Mouse (Mus musculus) midbrain, embryonic 15.5 days (tissue): ENCODE measurements around the gene Map2k1. TPM values are rescaled to one million over a fixed set of nuclear protein-coding genes. Genes with fewer than 3 reads are reported as not detected.
A peak's percentile ranks its signal among the peaks of the same experiment; 100 is the strongest.

Experiments
- ATAC-seq: fragments of 200-750 bp; cut with Nextera tagmentation; replicated peaks from 2 replicates; pipeline ENCODE4 v1.8.0; 2017; ENCODE audit warnings: moderate TSS enrichment
- H3K27ac ChIP-seq: fragments of 300-500 bp; sonication (generic); 2 replicates; pipeline ENCODE4 v1.5.1; 2015; ENCODE audit warnings: mild to moderate bottlenecking, inconsistent platforms
- H3K27me3 ChIP-seq: fragments of 300-500 bp; sonication (generic); replicated peaks from 2 replicates; pipeline ENCODE4 v1.6.1; 2015; ENCODE audit warnings: inconsistent platforms
- H3K36me3 ChIP-seq: fragments of 300-500 bp; sonication (generic); replicated peaks from 2 replicates; pipeline ENCODE4 v1.6.1; 2015; ENCODE audit warnings: inconsistent platforms
- H3K4me1 ChIP-seq: fragments of 300-500 bp; sonication (generic); 2 replicates; pipeline ENCODE4 v1.6.1; 2015; ENCODE audit warnings: inconsistent platforms
- H3K4me2 ChIP-seq: fragments of 300-500 bp; sonication (generic); 2 replicates; pipeline ENCODE4 v1.6.1; 2015; ENCODE audit warnings: inconsistent platforms, mild to moderate bottlenecking, moderate library complexity
- H3K4me3 ChIP-seq: fragments of 300-500 bp; sonication (generic); 2 replicates; pipeline ENCODE4 v1.5.1; 2015; ENCODE audit warnings: mild to moderate bottlenecking, inconsistent platforms
- H3K9ac ChIP-seq: fragments of 300-500 bp; sonication (generic); 2 replicates; pipeline ENCODE4 v1.6.1; 2015; ENCODE audit warnings: mild to moderate bottlenecking, inconsistent platforms
- H3K9me3 ChIP-seq: fragments of 300-500 bp; sonication (generic); 2 replicates; pipeline ENCODE4 v1.6.1; 2016; ENCODE audit warnings: inconsistent platforms
- WGBS: fragments of 180-500 bp; shearing (Covaris S2); methylation state at CpG from one replicate; pipeline ENCODE4 v1.1.7; 2015; ENCODE audit warnings: mixed read lengths; 5-methylcytosine and 5-hydroxymethylcytosine counted together
- polyA plus RNA-seq: library from polyadenylated mRNA; unstranded; fragments of >200 nt; fragmentation: Nextera tagmentation; extraction: Ambion mirVana; gene quantifications from 2 replicates; pipeline ENCODE4 v1.2.1, GENCODE M21; 2015

Map2k1 gene
- polyA plus RNA-seq, 1 experiment from 2014 or later, result 56.9 TPM

GRCm38 (mm10) chr9:64240116-64240515 is 13.3 kb downstream of the Map2k1 start:
- ATAC-seq, result no peak

GRCm38 (mm10) chr9:64236056-64236455 is 17.4 kb downstream of the Map2k1 start:
- H3K27me3 ChIP-seq, result no peaks in the 10 kb centered on the region
- no peak overlapping the region for H3K27ac ChIP-seq
- no peak overlapping the region for H3K4me3 ChIP-seq
- WGBS, result 96% methylated on average over 7 of the region's 7 CpGs
- ATAC-seq, result no peak
- H3K4me1 ChIP-seq, result peaks cover 9% of the 10 kb centered on the region; the same call in 1 of the 2 replicates
- H3K4me2 ChIP-seq, result no peak overlapping the region
- H3K9ac ChIP-seq, result no peak overlapping the region
- H3K36me3 ChIP-seq, result no peaks in the 10 kb centered on the region
- H3K9me3 ChIP-seq, result no peaks in the 10 kb centered on the region

More at GRCm38 (mm10) chr9:64240116-64240515, 13.3 kb downstream of the Map2k1 start:
- H3K27ac ChIP-seq, result no peak overlapping the region
- WGBS, result 58% methylated on average over 2 of the region's 2 CpGs
- no peaks in the 10 kb centered on the region for H3K27me3 ChIP-seq
- no peak overlapping the region for H3K4me2 ChIP-seq
- H3K36me3 ChIP-seq, result no peaks in the 10 kb centered on the region
- H3K9ac ChIP-seq, result no peak overlapping the region
- 0 out of 2 replicates have a peak, but pooled peaks cover 3% of the 10 kb centered on the region for H3K4me1 ChIP-seq
- no peaks in the 10 kb centered on the region for H3K9me3 ChIP-seq
- H3K4me3 ChIP-seq, result no peak overlapping the region

GRCm38 (mm10) chr9:64234768-64235435 is 18.5 kb downstream of the Map2k1 start, which contains the start of gene Uchl4:
Gene Uchl4, plus strand, starts transcription at chr9:64235201.
- H3K4me2 ChIP-seq, result no peak within 1 kb of the TSS
- no peak within 1 kb of the TSS for H3K9ac ChIP-seq
- no peaks in the 10 kb centered on the region for H3K27me3 ChIP-seq
- no peaks in the 10 kb centered on the region for H3K36me3 ChIP-seq
- H3K9me3 ChIP-seq, result no peaks in the 10 kb centered on the region
- H3K27ac ChIP-seq, result peak within 1 kb of the TSS; percentile 11; the same call in 1 of the 2 replicates
- ATAC-seq, result no peak
- H3K4me3 ChIP-seq, result no peak within 1 kb of the TSS
- H3K4me1 ChIP-seq, result peaks cover 9% of the 10 kb centered on the region; the same call in 1 of the 2 replicates
- WGBS, result 96% methylated on average over 8 of the region's 8 CpGs

- 60% methylated on average over 5 of the region's 5 CpGs for WGBS
- Histone ChIP-seq H3K4me3 (no peak overlapping the region), H3K4me1 (peaks cover 9% of the 10 kb centered on the region; the same call in 1 of the 2 replicates)
These were observed 19.8 kb downstream of the Map2k1 start for GRCm38 (mm10) chr9:64233656-64234055.

GRCm38 (mm10) chr9:64232257-64232957 is 21.0 kb downstream of the Map2k1 start:
- no peaks in the 10 kb centered on the region for H3K36me3 ChIP-seq
- no peak overlapping the region for H3K9ac ChIP-seq
- no peak overlapping the region for H3K4me3 ChIP-seq
- no peaks in the 10 kb centered on the region for H3K27me3 ChIP-seq
- 65% methylated on average over 9 of the region's 9 CpGs for WGBS
- H3K4me1 ChIP-seq, result peaks cover 9% of the 10 kb centered on the region; the same call in 1 of the 2 replicates
- no peaks in the 10 kb centered on the region for H3K9me3 ChIP-seq
- no peak overlapping the region for H3K4me2 ChIP-seq
- ATAC-seq, result no peak
- no peak overlapping the region for H3K27ac ChIP-seq

More at GRCm38 (mm10) chr9:64233656-64234055, 19.8 kb downstream of the Map2k1 start:
- Histone ChIP-seq H3K9me3 (no peaks in the 10 kb centered on the region), H3K4me2 (no peak overlapping the region), H3K27me3 (no peaks in the 10 kb centered on the region), H3K27ac (no peak overlapping the region), H3K9ac (no peak overlapping the region), H3K36me3 (no peaks in the 10 kb centered on the region)
- no peak for ATAC-seq

- Histone ChIP-seq H3K27ac (no peak overlapping the region), H3K36me3 (no peaks in the 10 kb centered on the region), H3K9me3 (no peaks in the 10 kb centered on the region), H3K4me1 (peaks cover 9% of the 10 kb centered on the region; the same call in 1 of the 2 replicates), H3K4me3 (no peak overlapping the region), H3K4me2 (no peak overlapping the region), H3K9ac (no peak overlapping the region), H3K27me3 (no peaks in the 10 kb centered on the region)
- no peak for ATAC-seq
- 84% methylated on average over 3 of the region's 3 CpGs for WGBS
These were observed 21.8 kb downstream of the Map2k1 start for GRCm38 (mm10) chr9:64231674-64232073.

- 76% methylated on average over 5 of the region's 5 CpGs for WGBS
- H3K27me3 ChIP-seq, result no peaks in the 10 kb centered on the region
These were observed 22.3 kb downstream of the Map2k1 start for GRCm38 (mm10) chr9:64231171-64231570.

GRCm38 (mm10) chr9:64228972-64229371 is 24.5 kb downstream of the Map2k1 start:
- ATAC-seq, result no peak

More at GRCm38 (mm10) chr9:64231171-64231570, 22.3 kb downstream of the Map2k1 start:
- H3K4me1 ChIP-seq, result peaks cover 9% of the 10 kb centered on the region; the same call in 1 of the 2 replicates
- H3K9ac ChIP-seq, result no peak overlapping the region
- H3K27ac ChIP-seq, result no peak overlapping the region
- no peak overlapping the region for H3K4me2 ChIP-seq
- H3K36me3 ChIP-seq, result no peaks in the 10 kb centered on the region
- no peak for ATAC-seq
- H3K4me3 ChIP-seq, result no peak overlapping the region
- H3K9me3 ChIP-seq, result no peaks in the 10 kb centered on the region

GRCm38 (mm10) chr9:64227736-64228135 is 25.7 kb downstream of the Map2k1 start:
- H3K4me3 ChIP-seq, result no peak overlapping the region
- 90% methylated on average over 12 of the region's 12 CpGs for WGBS

More at GRCm38 (mm10) chr9:64228972-64229371, 24.5 kb downstream of the Map2k1 start:
- Histone ChIP-seq H3K4me1 (peaks cover 4% of the 10 kb centered on the region; the same call in 1 of the 2 replicates), H3K9me3 (no peaks in the 10 kb centered on the region), H3K4me3 (no peak overlapping the region), H3K36me3 (no peaks in the 10 kb centered on the region), H3K4me2 (no peak overlapping the region), H3K9ac (no peak overlapping the region), H3K27me3 (no peaks in the 10 kb centered on the region), H3K27ac (no peak overlapping the region)

GRCm38 (mm10) chr9:64225805-64226204 is 27.6 kb downstream of the Map2k1 start:
- H3K9ac ChIP-seq, result no peak overlapping the region
- ATAC-seq, result no peak

More at GRCm38 (mm10) chr9:64227736-64228135, 25.7 kb downstream of the Map2k1 start:
- H3K4me2 ChIP-seq, result no peak overlapping the region
- H3K36me3 ChIP-seq, result no peaks in the 10 kb centered on the region
- no peak overlapping the region for H3K27ac ChIP-seq
- H3K9me3 ChIP-seq, result no peaks in the 10 kb centered on the region
- no peaks in the 10 kb centered on the region for H3K27me3 ChIP-seq
- ATAC-seq, result no peak
- H3K9ac ChIP-seq, result no peak overlapping the region
- peaks cover 3% of the 10 kb centered on the region; the same call in 1 of the 2 replicates for H3K4me1 ChIP-seq

GRCm38 (mm10) chr9:64222098-64222497 is 31.3 kb downstream of the Map2k1 start:
- no peak for ATAC-seq
- 82% methylated on average over 2 of the region's 2 CpGs for WGBS
- Histone ChIP-seq H3K4me1 (peaks cover 4% of the 10 kb centered on the region; the same call in 1 of the 2 replicates), H3K27me3 (no peaks in the 10 kb centered on the region), H3K36me3 (no peaks in the 10 kb centered on the region), H3K27ac (no peak overlapping the region), H3K4me2 (no peak overlapping the region), H3K4me3 (no peak overlapping the region), H3K9me3 (no peaks in the 10 kb centered on the region), H3K9ac (no peak overlapping the region)

More at GRCm38 (mm10) chr9:64225805-64226204, 27.6 kb downstream of the Map2k1 start:
- Histone ChIP-seq H3K4me1 (no peaks in the 10 kb centered on the region), H3K27ac (no peak overlapping the region), H3K4me2 (no peak overlapping the region), H3K9me3 (no peaks in the 10 kb centered on the region), H3K27me3 (no peaks in the 10 kb centered on the region), H3K36me3 (no peaks in the 10 kb centered on the region), H3K4me3 (no peak overlapping the region)

GRCm38 (mm10) chr9:64221480-64221879 is 32.0 kb downstream of the Map2k1 start:
- Histone ChIP-seq H3K4me2 (no peak overlapping the region), H3K36me3 (no peaks in the 10 kb centered on the region), H3K9ac (no peak overlapping the region), H3K9me3 (no peaks in the 10 kb centered on the region), H3K4me3 (no peak overlapping the region), H3K27ac (no peak overlapping the region), H3K27me3 (no peaks in the 10 kb centered on the region), H3K4me1 (peaks cover 4% of the 10 kb centered on the region; the same call in 1 of the 2 replicates)
- no peak for ATAC-seq
- 93% methylated on average over 3 of the region's 4 CpGs for WGBS
